Mouse (Mus musculus): ENCODE results near the gene Adamts12. TPM values are rescaled to one million over a fixed set of nuclear protein-coding genes. Genes with fewer than 3 reads are reported as not detected.

Adamts12 gene
- polyA plus RNA-seq, 1 experiment from 2014 or later = 0.35 TPM

- H3K4me2 ChIP-seq = no peak overlapping the region
- H3K9ac ChIP-seq = no peak overlapping the region
- no peak for ATAC-seq (ENCODE audit: insufficient read depth)
- H3K4me3 ChIP-seq (replicated peaks) = no peak overlapping the region
- no peaks in the 10 kb centered on the region for H3K36me3 ChIP-seq (replicated peaks)
- no peaks in the 10 kb centered on the region for H3K27me3 ChIP-seq
- H3K27ac ChIP-seq (replicated peaks) = no peak overlapping the region
- no peaks in the 10 kb centered on the region for H3K4me1 ChIP-seq (replicated peaks)
- H3K9me3 ChIP-seq (replicated peaks) = no peaks in the 10 kb centered on the region
- WGBS (ENCODE audit: insufficient replicate concordance) = 69% methylated on average over 8 of the region's 8 CpGs
Observed at GRCm38 (mm10) chr15:11114631-11115197, 50.1 kb downstream of the Adamts12 start.

GRCm38 (mm10) chr15:11116303-11116702, 51.7 kb downstream of the Adamts12 start:
- Histone ChIP-seq H3K4me3 (replicated peaks) (no peak overlapping the region), H3K27me3 (no peaks in the 10 kb centered on the region), H3K9me3 (replicated peaks) (no peaks in the 10 kb centered on the region), H3K4me2 (no peak overlapping the region), H3K27ac (replicated peaks) (no peak overlapping the region), H3K9ac (no peak overlapping the region), H3K36me3 (replicated peaks) (no peaks in the 10 kb centered on the region), H3K4me1 (replicated peaks) (no peaks in the 10 kb centered on the region)
- 60% methylated on average over 2 of the region's 2 CpGs for WGBS (ENCODE audit: insufficient replicate concordance)
- no peak for ATAC-seq (ENCODE audit: insufficient read depth)

GRCm38 (mm10) chr15:11116853-11117252, 52.3 kb downstream of the Adamts12 start:
- no peak for ATAC-seq (ENCODE audit: insufficient read depth)
- Histone ChIP-seq H3K27ac (replicated peaks) (no peak overlapping the region), H3K4me3 (replicated peaks) (no peak overlapping the region), H3K4me1 (replicated peaks) (no peaks in the 10 kb centered on the region), H3K36me3 (replicated peaks) (no peaks in the 10 kb centered on the region), H3K4me2 (no peak overlapping the region), H3K27me3 (no peaks in the 10 kb centered on the region), H3K9me3 (replicated peaks) (no peaks in the 10 kb centered on the region), H3K9ac (no peak overlapping the region)
- WGBS (ENCODE audit: insufficient replicate concordance) = 32% methylated on average over 3 of the region's 3 CpGs

- H3K27me3 ChIP-seq = no peaks in the 10 kb centered on the region
- no peak overlapping the region for H3K4me2 ChIP-seq
- H3K9ac ChIP-seq = no peak overlapping the region
- H3K27ac ChIP-seq (replicated peaks) = no peak overlapping the region
- H3K9me3 ChIP-seq (replicated peaks) = no peaks in the 10 kb centered on the region
- no peaks in the 10 kb centered on the region for H3K4me1 ChIP-seq (replicated peaks)
- ATAC-seq (ENCODE audit: insufficient read depth) = no peak
- no peaks in the 10 kb centered on the region for H3K36me3 ChIP-seq (replicated peaks)
- H3K4me3 ChIP-seq (replicated peaks) = no peak overlapping the region
Observed at GRCm38 (mm10) chr15:11118371-11118770, 53.8 kb downstream of the Adamts12 start.

GRCm38 (mm10) chr15:11121721-11122120, 57.1 kb downstream of the Adamts12 start:
- H3K4me2 ChIP-seq = no peak overlapping the region
- no peak overlapping the region for H3K4me3 ChIP-seq (replicated peaks)
- H3K4me1 ChIP-seq (replicated peaks) = no peaks in the 10 kb centered on the region
- no peaks in the 10 kb centered on the region for H3K36me3 ChIP-seq (replicated peaks)
- no peaks in the 10 kb centered on the region for H3K27me3 ChIP-seq
- no peak for ATAC-seq (ENCODE audit: insufficient read depth)
- no peak overlapping the region for H3K27ac ChIP-seq (replicated peaks)
- no peak overlapping the region for H3K9ac ChIP-seq
- WGBS (ENCODE audit: insufficient replicate concordance) = 43% methylated on average over 1 of the region's 1 CpGs
- no peaks in the 10 kb centered on the region for H3K9me3 ChIP-seq (replicated peaks)

GRCm38 (mm10) chr15:11125361-11125760, 60.8 kb downstream of the Adamts12 start:
- Histone ChIP-seq H3K36me3 (replicated peaks) (no peaks in the 10 kb centered on the region), H3K27me3 (no peaks in the 10 kb centered on the region), H3K9me3 (replicated peaks) (no peaks in the 10 kb centered on the region), H3K27ac (replicated peaks) (no peak overlapping the region), H3K4me3 (replicated peaks) (no peak overlapping the region), H3K4me1 (replicated peaks) (no peaks in the 10 kb centered on the region), H3K4me2 (no peak overlapping the region), H3K9ac (no peak overlapping the region)
- ATAC-seq (ENCODE audit: insufficient read depth) = no peak

GRCm38 (mm10) chr15:11128457-11128856, 63.9 kb downstream of the Adamts12 start:
- H3K4me1 ChIP-seq (replicated peaks) = no peaks in the 10 kb centered on the region
- no peak for ATAC-seq (ENCODE audit: insufficient read depth)
- WGBS (ENCODE audit: insufficient replicate concordance) = 36% methylated on average over 6 of the region's 6 CpGs
- no peaks in the 10 kb centered on the region for H3K9me3 ChIP-seq (replicated peaks)
- no peak overlapping the region for H3K4me3 ChIP-seq (replicated peaks)
- H3K27me3 ChIP-seq = no peaks in the 10 kb centered on the region
- no peak overlapping the region for H3K27ac ChIP-seq (replicated peaks)
- H3K4me2 ChIP-seq = no peak overlapping the region
- H3K9ac ChIP-seq = no peak overlapping the region
- H3K36me3 ChIP-seq (replicated peaks) = no peaks in the 10 kb centered on the region

GRCm38 (mm10) chr15:11132586-11133558, 68.3 kb downstream of the Adamts12 start:
- Histone ChIP-seq H3K27me3 (no peaks in the 10 kb centered on the region), H3K9me3 (replicated peaks) (no peaks in the 10 kb centered on the region), H3K4me1 (replicated peaks) (no peaks in the 10 kb centered on the region), H3K36me3 (replicated peaks) (no peaks in the 10 kb centered on the region), H3K27ac (replicated peaks) (no peak overlapping the region), H3K9ac (no peak overlapping the region), H3K4me3 (replicated peaks) (no peak overlapping the region), H3K4me2 (no peak overlapping the region)
- 50% methylated on average over 5 of the region's 5 CpGs for WGBS (ENCODE audit: insufficient replicate concordance)
- ATAC-seq (ENCODE audit: insufficient read depth) = no peak

- Histone ChIP-seq H3K9me3 (replicated peaks) (no peaks in the 10 kb centered on the region), H3K4me1 (replicated peaks) (no peaks in the 10 kb centered on the region), H3K9ac (no peak overlapping the region), H3K36me3 (replicated peaks) (no peaks in the 10 kb centered on the region), H3K27me3 (no peaks in the 10 kb centered on the region), H3K4me2 (no peak overlapping the region), H3K4me3 (replicated peaks) (no peak overlapping the region), H3K27ac (replicated peaks) (no peak overlapping the region)
- no peak for ATAC-seq (ENCODE audit: insufficient read depth)
- 45% methylated on average over 3 of the region's 3 CpGs for WGBS (ENCODE audit: insufficient replicate concordance)
Observed at GRCm38 (mm10) chr15:11145581-11145980, 81.0 kb downstream of the Adamts12 start.

GRCm38 (mm10) chr15:11159386-11159785, 94.8 kb downstream of the Adamts12 start:
- H3K27me3 ChIP-seq = no peaks in the 10 kb centered on the region
- no peak overlapping the region for H3K27ac ChIP-seq (replicated peaks)
- H3K36me3 ChIP-seq (replicated peaks) = no peaks in the 10 kb centered on the region
- WGBS (ENCODE audit: insufficient replicate concordance) = 57% methylated on average over 6 of the region's 6 CpGs
- no peaks in the 10 kb centered on the region for H3K4me1 ChIP-seq (replicated peaks)
- H3K4me2 ChIP-seq = no peak overlapping the region
- no peak overlapping the region for H3K9ac ChIP-seq
- H3K4me3 ChIP-seq (replicated peaks) = no peak overlapping the region
- H3K9me3 ChIP-seq (replicated peaks) = no peaks in the 10 kb centered on the region
- ATAC-seq (ENCODE audit: insufficient read depth) = no peak

GRCm38 (mm10) chr15:11160759-11161158, 96.2 kb downstream of the Adamts12 start:
- Histone ChIP-seq H3K36me3 (replicated peaks) (no peaks in the 10 kb centered on the region), H3K4me3 (replicated peaks) (no peak overlapping the region), H3K27me3 (no peaks in the 10 kb centered on the region), H3K27ac (replicated peaks) (no peak overlapping the region), H3K9me3 (replicated peaks) (no peaks in the 10 kb centered on the region), H3K9ac (no peak overlapping the region), H3K4me2 (no peak overlapping the region), H3K4me1 (replicated peaks) (no peaks in the 10 kb centered on the region)
- WGBS (ENCODE audit: insufficient replicate concordance) = 36% methylated on average over 2 of the region's 2 CpGs
- ATAC-seq (ENCODE audit: insufficient read depth) = no peak
